Mouse (Mus musculus) mouse embryonic stem cell (cell line): ENCODE data around the gene Zswim1.
"Not testable (repeated sequence)": the region's sequence is repeated elsewhere in the genome, so short reads cannot be mapped to it uniquely, and the experiment has no call there.

Source experiments
- in situ Hi-C, 2 experiments: fragments of 300-500 bp; cut with MboI; formaldehyde crosslinking; loops; 1 replicate in 1 of 2; 3 replicates in 1 of 2; pipeline ENCODE4 v1.14.3; 2019 to 2020; ENCODE audit warnings: low sequenced_read_pairs in 2 of 2, low pct_unique_long_range_greater_than_20kb in 1 of 2, mixed read lengths in 1 of 2; ENCODE audit not compliant: unreplicated experiment in 1 of 2

Gene Zswim1

GRCm38 (mm10) chr2:164857842-164858553 is 35.5 kb downstream of the Zswim1 start:
- in situ Hi-C loops: no loop called here

DNA sequence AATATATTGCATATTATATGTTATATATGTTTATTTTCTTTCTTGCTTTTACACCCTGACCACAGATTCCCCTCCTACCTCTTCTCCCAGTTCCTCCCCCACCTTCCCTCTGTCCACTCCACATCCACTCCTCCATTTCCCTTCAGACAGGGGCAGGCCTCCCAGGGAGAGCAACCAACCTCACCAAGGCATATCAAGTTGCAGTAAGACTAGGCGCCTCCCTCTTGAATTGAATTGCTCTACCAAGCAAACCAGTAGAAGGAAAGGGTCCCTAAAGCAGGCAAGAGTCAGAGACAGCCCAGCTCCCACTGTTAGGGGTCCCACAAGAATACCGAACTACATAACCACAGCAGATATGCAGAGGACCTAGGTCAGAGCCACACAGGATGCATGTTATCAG is 36.7 kb downstream of the Zswim1 start:
- in situ Hi-C loops: no loop called here

DNA sequence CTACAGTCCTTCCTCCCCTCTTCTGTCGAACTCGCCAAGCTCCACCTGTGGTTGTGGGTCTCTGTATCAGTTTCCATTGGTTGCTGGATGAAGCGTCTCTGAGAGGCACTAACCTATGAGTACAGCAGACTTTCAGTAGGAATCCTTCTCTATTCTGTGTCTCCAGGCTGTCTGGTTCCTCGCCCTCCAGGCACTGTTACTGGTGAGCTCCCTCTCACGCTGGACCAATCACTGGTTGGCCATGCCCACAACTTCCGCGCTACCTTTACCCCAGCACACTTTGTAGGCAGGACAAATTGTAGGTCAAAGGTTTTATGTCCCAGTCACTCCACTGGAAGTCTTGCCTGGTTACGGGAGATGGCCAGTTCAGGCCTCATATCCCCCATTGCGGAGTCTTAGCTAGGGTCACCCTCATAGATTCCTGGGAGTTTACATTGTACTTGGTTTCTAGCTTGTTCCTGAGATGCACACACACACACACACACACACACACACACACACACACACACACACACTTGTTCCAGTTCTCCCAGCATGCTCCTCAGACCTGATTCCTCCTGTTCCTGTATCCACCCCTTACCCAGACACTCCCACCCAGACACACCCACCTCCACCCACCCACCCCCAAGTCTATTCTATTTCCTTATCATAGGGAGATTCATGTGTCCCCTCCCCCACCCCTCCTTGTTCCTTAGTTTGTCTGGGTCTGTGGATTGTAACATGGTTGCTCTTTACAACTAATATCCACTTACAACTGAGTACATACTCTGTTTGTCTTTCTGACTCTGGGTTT is 37.4 kb downstream of the Zswim1 start:
- in situ Hi-C loops: no loop called here

GRCm38 (mm10) chr2:164861094-164861493 is 38.6 kb downstream of the Zswim1 start:
- in situ Hi-C loops: no loop called here

DNA sequence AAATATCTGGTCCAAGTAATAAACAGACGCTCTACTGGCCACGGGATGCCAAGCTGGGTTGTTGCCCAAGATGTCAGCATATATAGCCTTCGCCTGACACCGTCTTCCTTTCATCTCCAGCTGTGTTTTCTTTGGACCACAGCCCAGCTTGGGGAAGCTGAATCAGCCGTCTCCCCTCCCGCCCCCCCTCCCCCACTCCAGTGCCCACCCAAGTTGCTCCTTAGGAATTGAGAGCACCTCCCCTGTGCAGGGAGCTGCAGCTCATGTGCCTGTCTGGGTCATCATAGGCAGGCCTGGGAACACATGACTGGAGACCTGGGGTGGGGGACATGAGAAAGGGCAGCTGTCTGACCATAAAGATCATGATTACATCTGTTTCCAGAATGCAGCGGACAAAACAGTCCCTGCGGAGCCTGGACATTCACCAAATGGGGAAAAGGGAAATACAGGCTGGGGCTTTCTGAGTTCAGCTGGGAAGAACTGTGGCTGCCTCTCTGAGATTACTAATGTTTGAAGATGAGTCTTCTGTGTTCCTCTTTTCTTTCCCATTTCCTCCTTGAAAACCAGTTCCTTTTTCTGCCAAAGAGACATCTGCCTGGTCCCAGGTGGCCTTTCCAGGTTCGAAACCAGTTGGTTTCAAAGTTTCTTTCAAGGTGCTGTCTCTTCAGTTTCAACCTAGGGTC is 39.8 kb downstream of the Zswim1 start:
- in situ Hi-C loops: no loop called here

GRCm38 (mm10) chr2:164863411-164863810 is 40.9 kb downstream of the Zswim1 start:
- in situ Hi-C loops: not testable (repeated sequence)

- in situ Hi-C loops: no loop called here
These were observed 42.1 kb downstream of the Zswim1 start for GRCm38 (mm10) chr2:164864593-164864992.

DNA sequence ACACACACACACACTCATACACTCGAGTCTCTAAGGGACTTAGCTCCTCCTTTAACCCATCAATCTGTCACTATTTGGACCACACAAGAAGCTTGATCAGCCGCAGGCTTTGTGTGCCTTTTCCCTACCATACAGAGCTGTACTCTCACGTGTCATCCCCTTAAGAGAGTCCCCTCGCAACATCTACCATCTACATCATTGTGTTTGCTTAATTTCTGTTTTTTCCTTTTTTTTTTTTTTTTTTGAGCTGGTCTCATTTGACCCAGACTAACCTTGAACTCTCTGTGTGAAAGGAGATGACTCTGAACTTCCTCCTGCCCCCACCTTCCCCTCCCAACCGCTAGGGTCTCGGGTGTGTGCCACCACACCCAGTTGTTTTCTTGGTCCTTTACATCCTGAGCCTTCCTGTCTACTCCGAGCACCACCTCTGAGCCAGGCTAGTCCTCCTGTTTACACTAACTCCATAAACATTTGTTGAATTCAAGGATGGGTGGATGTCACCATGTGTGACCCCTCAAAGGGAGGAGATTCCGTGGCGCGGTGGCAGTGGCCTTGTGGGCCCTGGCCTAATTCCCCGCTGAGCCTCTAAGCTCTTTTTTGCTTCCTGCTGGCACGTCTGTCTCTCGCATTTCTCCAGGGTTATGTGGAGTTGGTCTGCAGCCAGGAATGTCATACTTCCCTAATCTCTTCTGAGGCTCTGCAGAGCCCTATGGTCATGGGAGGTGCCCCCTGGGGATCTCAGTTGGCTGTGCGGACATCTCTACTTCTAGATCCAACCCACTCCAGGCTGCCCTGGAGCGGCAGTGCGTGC is 44.5 kb downstream of the Zswim1 start:
- in situ Hi-C loops: no loop called here

GRCm38 (mm10) chr2:164867566-164867965 is 45.1 kb downstream of the Zswim1 start:
- in situ Hi-C loops: no loop called here

DNA sequence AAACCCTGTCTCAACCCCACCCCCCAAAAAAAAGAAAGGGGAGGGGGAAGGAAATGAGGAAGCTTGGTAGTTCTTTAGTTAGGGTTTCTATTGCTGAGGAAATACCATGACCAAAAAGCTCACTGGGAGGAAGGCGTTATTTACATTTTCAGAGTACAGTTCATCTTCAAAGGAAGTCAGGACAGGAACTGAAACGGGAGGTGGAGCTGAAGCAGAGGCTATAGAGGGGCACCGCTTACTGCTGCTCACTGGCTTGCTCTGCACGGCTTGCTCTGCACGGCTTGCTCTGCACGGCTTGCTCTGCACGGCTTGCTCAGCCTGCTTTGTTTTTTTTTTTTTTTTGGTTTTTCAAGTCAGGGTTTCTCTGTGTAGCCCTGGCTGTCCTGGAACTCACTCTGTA is 46.0 kb downstream of the Zswim1 start:
- in situ Hi-C loops: no loop called here

- in situ Hi-C loops: no loop called here
These were observed 49.3 kb downstream of the Zswim1 start for GRCm38 (mm10) chr2:164871602-164872303.

DNA sequence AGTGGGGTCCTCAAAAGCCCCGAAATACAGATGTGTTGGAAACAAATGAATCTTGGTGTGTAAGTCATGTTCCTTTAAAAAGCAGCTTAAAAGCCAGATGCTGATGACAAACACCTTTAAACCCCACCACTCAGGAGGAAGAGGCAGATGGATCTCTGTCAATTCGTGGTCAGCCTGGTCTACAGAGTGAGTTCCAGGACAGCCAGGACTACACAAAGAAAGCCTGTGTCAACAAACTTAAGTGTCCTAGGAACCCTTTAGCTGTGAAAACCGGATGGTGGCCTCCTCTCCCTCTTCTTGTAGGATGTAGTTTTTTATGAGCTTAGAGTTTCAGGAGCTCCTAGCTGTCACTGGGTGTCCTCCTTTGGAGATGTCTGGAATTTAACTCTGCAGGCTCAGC is 51.1 kb downstream of the Zswim1 start:
- in situ Hi-C loops: no loop called here

DNA sequence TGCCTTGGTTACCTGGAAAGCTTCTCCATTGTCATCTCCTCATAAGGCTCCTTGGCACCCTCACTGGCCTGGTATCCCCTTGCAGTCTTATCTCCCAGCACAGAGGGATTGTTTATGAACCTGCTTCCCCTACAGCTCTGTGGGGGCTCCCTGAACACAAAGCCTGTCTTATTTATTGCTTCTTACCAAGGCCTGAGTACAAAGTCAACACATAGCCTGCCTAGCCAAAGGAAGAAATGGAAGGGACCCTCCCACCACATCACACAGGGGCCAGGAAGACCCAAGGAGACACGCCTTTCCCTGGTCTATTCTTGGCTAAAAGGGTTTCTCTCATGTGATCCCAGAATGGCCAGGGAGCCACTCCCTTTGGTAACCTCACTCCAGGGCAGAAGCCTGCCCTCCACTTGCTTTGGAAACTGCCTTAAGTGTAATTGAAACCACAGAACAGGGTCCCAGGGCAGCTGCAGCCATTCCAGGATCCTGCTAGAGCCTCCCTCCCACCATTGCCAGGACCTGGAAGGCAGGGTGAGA is 51.8 kb downstream of the Zswim1 start:
- in situ Hi-C loops: no loop called here

GRCm38 (mm10) chr2:164875648-164876047 is 53.2 kb downstream of the Zswim1 start:
- in situ Hi-C loops: not testable (repeated sequence)
